Mouse (Mus musculus): ENCODE measurements around the gene Bach1. TPM values are rescaled to one million over a fixed set of nuclear protein-coding genes. Genes with fewer than 3 reads are reported as not detected.
A peak's percentile ranks its signal among the peaks of the same experiment; 100 is the strongest.

Bach1 gene
- polyA plus RNA-seq, 1 experiment from 2014 or later, result 23.0 TPM

GRCm38 (mm10) chr16:87770576-87770975 lies 71.8 kb downstream of the Bach1 start:
- ATAC-seq (ENCODE audit: insufficient read depth, low FRiP score, low TSS enrichment) (no peak), DNase-seq (ENCODE audit: low spot score) (no peak)
- Histone ChIP-seq H3K4me1 (ENCODE audit: control insufficient read depth, insufficient read depth, low read length) (no peaks in the 10 kb centered on the region), H3K9me3 (ENCODE audit: control insufficient read depth, low read length) (no peaks in the 10 kb centered on the region), H3K27me3 (ENCODE audit: control insufficient read depth, insufficient read depth, low read length) (no peaks in the 10 kb centered on the region), H3K9ac (ENCODE audit: low read length) (no peak overlapping the region), H3K27ac (ENCODE audit: low read depth, low read length) (no peak overlapping the region), H3K36me3 (ENCODE audit: control insufficient read depth, insufficient read depth, low read length) (no peaks in the 10 kb centered on the region), H3K4me3 (ENCODE audit: low read depth, low read length) (no peak overlapping the region), H3K4me2 (ENCODE audit: low read depth) (no peak overlapping the region)
- WGBS, result 78% methylated on average over 2 of the region's 2 CpGs

GRCm38 (mm10) chr16:87771926-87772325 lies 73.2 kb downstream of the Bach1 start:
- DNase-seq (ENCODE audit: low spot score) (no peak), ATAC-seq (ENCODE audit: insufficient read depth, low FRiP score, low TSS enrichment) (no peak)
- H3K4me1 ChIP-seq (ENCODE audit: control insufficient read depth, insufficient read depth, low read length), result no peaks in the 10 kb centered on the region
- no peak overlapping the region for H3K27ac ChIP-seq (ENCODE audit: low read depth, low read length)
- H3K9ac ChIP-seq (ENCODE audit: low read length), result no peak overlapping the region
- WGBS, result 89% methylated on average over 4 of the region's 4 CpGs
- H3K36me3 ChIP-seq (ENCODE audit: control insufficient read depth, insufficient read depth, low read length), result no peaks in the 10 kb centered on the region
- no peak overlapping the region for H3K4me2 ChIP-seq (ENCODE audit: low read depth)
- H3K9me3 ChIP-seq (ENCODE audit: control insufficient read depth, low read length), result no peaks in the 10 kb centered on the region
- no peaks in the 10 kb centered on the region for H3K27me3 ChIP-seq (ENCODE audit: control insufficient read depth, insufficient read depth, low read length)
- H3K4me3 ChIP-seq (ENCODE audit: low read depth, low read length), result no peak overlapping the region

DNA sequence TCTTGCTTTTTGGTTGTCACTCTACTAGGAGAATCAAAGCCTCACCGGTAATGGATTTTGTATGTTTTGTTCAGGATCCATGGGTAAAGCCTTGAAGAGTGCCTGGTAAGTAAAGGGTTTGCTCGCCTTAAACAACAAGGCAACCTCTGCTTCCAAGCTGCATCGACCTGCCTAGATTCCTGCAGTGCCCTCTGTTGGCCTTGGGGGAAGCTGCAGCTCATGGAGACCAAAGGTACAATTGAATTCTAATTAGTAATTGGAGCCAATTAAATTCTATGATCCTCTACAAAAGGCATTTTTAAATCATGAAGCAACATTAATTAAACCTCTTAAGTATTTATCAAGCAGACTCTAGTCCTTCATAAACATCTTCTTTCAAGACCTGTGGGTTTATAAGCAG lies 75.7 kb downstream of the Bach1 start:
- Histone ChIP-seq H3K9ac (ENCODE audit: low read length) (no peak overlapping the region), H3K27ac (ENCODE audit: low read depth, low read length) (no peak overlapping the region), H3K9me3 (ENCODE audit: control insufficient read depth, low read length) (no peaks in the 10 kb centered on the region), H3K4me1 (ENCODE audit: control insufficient read depth, insufficient read depth, low read length) (no peaks in the 10 kb centered on the region), H3K4me3 (ENCODE audit: low read depth, low read length) (no peak overlapping the region), H3K36me3 (ENCODE audit: control insufficient read depth, insufficient read depth, low read length) (no peaks in the 10 kb centered on the region), H3K27me3 (ENCODE audit: control insufficient read depth, insufficient read depth, low read length) (no peaks in the 10 kb centered on the region), H3K4me2 (ENCODE audit: low read depth) (no peak overlapping the region)
- no peak for ATAC-seq (ENCODE audit: insufficient read depth, low FRiP score, low TSS enrichment)
- 69% methylated on average over 3 of the region's 3 CpGs for WGBS
- DNase-seq (ENCODE audit: low spot score), result no peak

DNA sequence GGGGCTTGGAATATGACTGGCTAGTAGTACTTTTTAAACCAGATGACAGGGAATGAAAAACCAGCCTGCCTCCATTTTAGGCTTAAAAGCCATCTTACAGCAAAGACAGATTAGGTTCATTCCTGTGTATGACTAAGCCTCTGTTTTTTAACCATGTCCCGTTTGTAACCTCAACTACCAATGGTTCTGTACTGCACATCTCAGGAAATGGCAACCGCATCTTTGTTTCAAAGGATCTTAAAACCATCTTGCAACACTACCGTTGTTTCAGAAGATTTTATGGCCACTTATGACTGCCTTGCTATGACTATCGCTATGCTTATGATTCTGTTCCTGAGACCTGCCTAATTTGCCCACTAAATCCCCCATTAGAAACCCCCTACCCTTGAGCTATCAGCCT lies 78.6 kb downstream of the Bach1 start:
- Histone ChIP-seq H3K4me2 (ENCODE audit: low read depth) (no peak overlapping the region), H3K36me3 (ENCODE audit: control insufficient read depth, insufficient read depth, low read length) (no peaks in the 10 kb centered on the region), H3K4me1 (ENCODE audit: control insufficient read depth, insufficient read depth, low read length) (no peaks in the 10 kb centered on the region)

GRCm38 (mm10) chr16:87781637-87782036 lies 82.9 kb downstream of the Bach1 start:
- Histone ChIP-seq H3K9ac (ENCODE audit: low read length) (no peak overlapping the region), H3K9me3 (ENCODE audit: control insufficient read depth, low read length) (no peaks in the 10 kb centered on the region), H3K36me3 (ENCODE audit: control insufficient read depth, insufficient read depth, low read length) (no peaks in the 10 kb centered on the region), H3K27me3 (ENCODE audit: control insufficient read depth, insufficient read depth, low read length) (no peaks in the 10 kb centered on the region), H3K4me2 (ENCODE audit: low read depth) (no peak overlapping the region), H3K4me3 (ENCODE audit: low read depth, low read length) (no peak overlapping the region), H3K4me1 (ENCODE audit: control insufficient read depth, insufficient read depth, low read length) (no peaks in the 10 kb centered on the region), H3K27ac (ENCODE audit: low read depth, low read length) (no peak overlapping the region)
- 0 out of 2 replicates have a peak, but pooled peaks have one; percentile 28 for ATAC-seq (ENCODE audit: insufficient read depth, low FRiP score, low TSS enrichment)
- DNase-seq (ENCODE audit: low spot score), result no peak
- WGBS, result 69% methylated on average over 7 of the region's 7 CpGs

More for the DNA sequence above, 78.6 kb downstream of the Bach1 start:
- H3K27ac ChIP-seq (ENCODE audit: low read depth, low read length), result no peak overlapping the region
- WGBS, result 92% methylated on average over 4 of the region's 4 CpGs
- no peak overlapping the region for H3K9ac ChIP-seq (ENCODE audit: low read length)
- DNase-seq (ENCODE audit: low spot score) (no peak), ATAC-seq (ENCODE audit: insufficient read depth, low FRiP score, low TSS enrichment) (no peak)
- H3K27me3 ChIP-seq (ENCODE audit: control insufficient read depth, insufficient read depth, low read length), result no peaks in the 10 kb centered on the region
- H3K4me3 ChIP-seq (ENCODE audit: low read depth, low read length), result no peak overlapping the region
- no peaks in the 10 kb centered on the region for H3K9me3 ChIP-seq (ENCODE audit: control insufficient read depth, low read length)

Other genes with a start within 250 kb of the Bach1 start
- gene Usp16, start 244.2 kb upstream of the Bach1 start, polyA plus RNA-seq (2014; fragmentation: Nextera tagmentation; extraction: Ambion mirVana), result 51.4 and 53.0 TPM in 2 replicates
- gene Cct8, start 203.1 kb upstream of the Bach1 start, polyA plus RNA-seq (2014; fragmentation: Nextera tagmentation; extraction: Ambion mirVana), result 664 and 680 TPM in 2 replicates
- 0.15 TPM in 1 of 2 replicates, not detected in the other for gene Map3k7cl, start 145.6 kb upstream of the Bach1 start, polyA plus RNA-seq (2014; fragmentation: Nextera tagmentation; extraction: Ambion mirVana)

Measured in neural tube, embryonic 11.5 days (tissue).